Mouse (Mus musculus): ENCODE results near the gene Sh3bp5. TPM values are rescaled to one million over a fixed set of nuclear protein-coding genes. Genes with fewer than 3 reads are reported as not detected.

Sh3bp5 gene
- polyA plus RNA-seq, 1 experiment from 2014 or later: 155 TPM

DNA sequence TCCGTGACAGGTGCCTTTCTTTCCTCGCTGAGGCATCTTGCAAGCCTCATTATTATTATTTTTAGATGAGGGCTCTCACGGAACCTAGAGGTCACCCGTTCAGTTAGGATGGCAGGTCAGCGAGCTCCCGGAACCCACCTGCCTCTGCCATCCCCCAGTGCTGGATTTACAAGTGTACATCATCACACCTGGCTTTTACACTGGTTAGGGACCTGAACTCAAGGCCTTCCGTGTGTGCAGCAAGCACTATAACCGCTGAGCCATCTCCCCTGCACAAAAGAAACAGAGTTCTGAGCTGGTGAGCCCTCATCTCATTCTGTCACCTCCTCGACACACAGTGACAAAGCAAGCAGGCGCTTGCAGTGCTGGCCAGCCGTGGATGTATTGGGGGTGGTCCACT is 114.7 kb downstream of the Sh3bp5 start:
- Histone ChIP-seq H3K27me3 (replicated peaks; ENCODE audit: control insufficient read depth, insufficient read depth, low read length) (no peaks in the 10 kb centered on the region), H3K9me3 (ENCODE audit: control insufficient read depth, low read length) (no peaks in the 10 kb centered on the region), H3K4me3 (ENCODE audit: low read length) (no peak overlapping the region), H3K36me3 (ENCODE audit: control insufficient read depth, insufficient read depth, low read length) (no peaks in the 10 kb centered on the region), H3K27ac (ENCODE audit: low read depth, low read length) (no peak overlapping the region), H3K9ac (ENCODE audit: low read depth, low read length) (no peak overlapping the region), H3K4me1 (ENCODE audit: control insufficient read depth, insufficient read depth, low read depth, low read length) (no peaks in the 10 kb centered on the region), H3K4me2 (ENCODE audit: low read length) (no peak overlapping the region)
- 88% methylated on average over 11 of the region's 11 CpGs for WGBS
- ATAC-seq: no peak

DNA sequence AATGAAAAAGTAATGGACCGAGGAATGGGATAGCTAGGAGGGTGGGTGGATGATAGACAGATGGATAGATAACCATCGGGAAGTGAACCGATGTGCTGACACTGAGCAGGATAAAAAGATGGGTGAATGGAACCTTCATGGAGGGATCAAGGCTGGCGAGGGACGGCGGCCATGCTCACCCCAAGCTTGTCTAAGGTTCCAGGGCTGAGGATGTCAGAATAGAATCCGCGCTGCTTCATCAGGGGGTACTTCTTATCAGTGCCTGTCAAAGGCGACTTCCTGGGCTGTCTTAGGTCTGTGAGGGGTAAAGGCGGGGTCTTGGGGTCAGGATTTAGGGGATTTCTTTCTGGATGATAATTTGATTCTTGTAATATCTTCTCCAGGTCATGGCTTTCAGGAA is 116.3 kb downstream of the Sh3bp5 start:
- H3K4me2 ChIP-seq (ENCODE audit: low read length): no peak overlapping the region
- no peak for ATAC-seq
- H3K27me3 ChIP-seq (replicated peaks; ENCODE audit: control insufficient read depth, insufficient read depth, low read length): no peaks in the 10 kb centered on the region
- no peaks in the 10 kb centered on the region for H3K9me3 ChIP-seq (ENCODE audit: control insufficient read depth, low read length)
- WGBS: 88% methylated on average over 10 of the region's 10 CpGs
- H3K4me1 ChIP-seq (ENCODE audit: control insufficient read depth, insufficient read depth, low read depth, low read length): no peaks in the 10 kb centered on the region
- H3K27ac ChIP-seq (ENCODE audit: low read depth, low read length): no peak overlapping the region
- no peaks in the 10 kb centered on the region for H3K36me3 ChIP-seq (ENCODE audit: control insufficient read depth, insufficient read depth, low read length)
- H3K4me3 ChIP-seq (ENCODE audit: low read length): no peak overlapping the region
- H3K9ac ChIP-seq (ENCODE audit: low read depth, low read length): no peak overlapping the region

DNA sequence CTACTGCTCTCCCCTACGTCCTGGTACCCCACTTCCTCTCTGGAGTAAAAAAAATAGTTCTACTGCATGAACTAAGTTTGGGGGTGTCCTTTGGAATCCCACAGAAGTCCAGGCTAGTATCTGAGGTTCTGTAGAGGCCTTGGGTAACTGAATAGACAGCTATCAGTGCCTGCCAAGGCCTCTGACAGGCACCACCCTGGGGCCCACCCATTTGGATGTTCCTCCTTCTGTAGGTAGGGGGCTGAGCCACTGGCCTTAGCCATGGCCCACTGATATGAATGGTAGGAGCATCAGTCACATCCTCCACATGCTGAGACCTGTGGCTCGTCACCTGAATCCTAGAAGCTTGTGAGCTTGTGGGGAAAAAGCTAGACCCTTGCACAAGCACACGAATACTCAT is 118.1 kb downstream of the Sh3bp5 start:
- Histone ChIP-seq H3K4me3 (ENCODE audit: low read length) (no peak overlapping the region), H3K27me3 (replicated peaks; ENCODE audit: control insufficient read depth, insufficient read depth, low read length) (no peaks in the 10 kb centered on the region), H3K4me2 (ENCODE audit: low read length) (no peak overlapping the region), H3K36me3 (ENCODE audit: control insufficient read depth, insufficient read depth, low read length) (no peaks in the 10 kb centered on the region), H3K9ac (ENCODE audit: low read depth, low read length) (no peak overlapping the region), H3K9me3 (ENCODE audit: control insufficient read depth, low read length) (no peaks in the 10 kb centered on the region), H3K27ac (ENCODE audit: low read depth, low read length) (no peak overlapping the region), H3K4me1 (ENCODE audit: control insufficient read depth, insufficient read depth, low read depth, low read length) (no peaks in the 10 kb centered on the region)
- WGBS: 88% methylated on average over 3 of the region's 3 CpGs
- no peak for ATAC-seq

DNA sequence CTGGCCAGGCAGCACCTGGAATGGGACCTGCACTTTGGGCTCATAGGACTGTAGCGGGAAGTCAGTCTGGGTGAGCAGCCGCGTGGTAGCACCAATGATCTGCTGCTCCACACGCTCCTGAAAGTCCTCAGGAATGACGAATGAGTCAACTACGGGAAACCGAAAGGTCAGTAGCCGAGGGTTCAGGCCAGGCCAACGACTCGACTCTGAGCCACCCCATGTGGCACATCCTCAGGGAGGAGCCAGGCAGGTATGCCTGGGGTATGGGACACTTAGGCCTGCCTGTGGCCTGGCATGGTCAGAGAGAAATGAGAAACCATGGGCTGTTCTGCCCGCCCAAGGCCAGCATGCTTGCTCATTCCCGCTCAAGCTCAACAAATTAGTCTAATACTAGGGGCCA is 119.3 kb downstream of the Sh3bp5 start:
- H3K4me3 ChIP-seq (ENCODE audit: low read length): no peak overlapping the region
- ATAC-seq: no peak
- H3K36me3 ChIP-seq (ENCODE audit: control insufficient read depth, insufficient read depth, low read length): no peaks in the 10 kb centered on the region
- no peak overlapping the region for H3K27ac ChIP-seq (ENCODE audit: low read depth, low read length)
- H3K27me3 ChIP-seq (replicated peaks; ENCODE audit: control insufficient read depth, insufficient read depth, low read length): no peaks in the 10 kb centered on the region
- H3K4me1 ChIP-seq (ENCODE audit: control insufficient read depth, insufficient read depth, low read depth, low read length): no peaks in the 10 kb centered on the region
- no peak overlapping the region for H3K9ac ChIP-seq (ENCODE audit: low read depth, low read length)
- H3K9me3 ChIP-seq (ENCODE audit: control insufficient read depth, low read length): no peaks in the 10 kb centered on the region
- H3K4me2 ChIP-seq (ENCODE audit: low read length): no peak overlapping the region
- 80% methylated on average over 12 of the region's 12 CpGs for WGBS

DNA sequence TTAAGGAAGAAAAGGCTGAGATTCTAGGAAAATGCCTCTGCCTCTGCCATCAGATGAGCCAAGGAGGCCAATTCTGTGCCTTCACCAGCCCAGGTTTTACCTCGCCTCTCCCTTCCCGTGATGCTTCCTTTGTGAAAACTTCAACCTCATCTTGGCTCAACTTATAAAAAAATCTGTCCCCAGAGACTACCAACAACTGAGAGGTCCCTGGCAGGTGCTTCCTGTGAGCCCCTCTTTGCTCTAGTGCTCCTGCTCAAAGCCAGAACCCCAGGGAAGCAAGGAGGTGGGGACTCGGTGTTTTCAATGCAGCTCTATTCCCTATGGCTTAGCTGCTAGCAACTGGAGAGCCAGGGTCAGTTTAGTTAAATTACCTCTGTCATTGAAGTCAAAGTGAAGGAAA is 122.7 kb downstream of the Sh3bp5 start:
- Histone ChIP-seq H3K4me3 (ENCODE audit: low read length) (no peak overlapping the region), H3K4me2 (ENCODE audit: low read length) (no peak overlapping the region), H3K9me3 (ENCODE audit: control insufficient read depth, low read length) (no peaks in the 10 kb centered on the region), H3K27me3 (replicated peaks; ENCODE audit: control insufficient read depth, insufficient read depth, low read length) (no peaks in the 10 kb centered on the region), H3K4me1 (ENCODE audit: control insufficient read depth, insufficient read depth, low read depth, low read length) (no peaks in the 10 kb centered on the region), H3K36me3 (ENCODE audit: control insufficient read depth, insufficient read depth, low read length) (no peaks in the 10 kb centered on the region), H3K9ac (ENCODE audit: low read depth, low read length) (no peak overlapping the region), H3K27ac (ENCODE audit: low read depth, low read length) (no peak overlapping the region)
- 58% methylated on average over 3 of the region's 3 CpGs for WGBS
- ATAC-seq: no peak

Other genes starting within 250 kb of the Sh3bp5 start
- gene Tnnc1, start 227.8 kb downstream of the Sh3bp5 start, polyA plus RNA-seq (2015; fragmentation: Nextera tagmentation; extraction: Ambion mirVana): 2.3 and 15.0 TPM in 2 replicates
- gene Nisch, start 219.1 kb downstream of the Sh3bp5 start, polyA plus RNA-seq (2015; fragmentation: Nextera tagmentation; extraction: Ambion mirVana): 304 and 382 TPM in 2 replicates
- gene Sema3g, start 218.2 kb downstream of the Sh3bp5 start, polyA plus RNA-seq (2015; fragmentation: Nextera tagmentation; extraction: Ambion mirVana): 0.61 and 0.66 TPM in 2 replicates
- gene Phf7, start 184.8 kb downstream of the Sh3bp5 start, polyA plus RNA-seq (2015; fragmentation: Nextera tagmentation; extraction: Ambion mirVana): 7.8 and 9.8 TPM in 2 replicates
- 102 and 120 TPM in 2 replicates for gene Bap1, start 184.6 kb downstream of the Sh3bp5 start, polyA plus RNA-seq (2015; fragmentation: Nextera tagmentation; extraction: Ambion mirVana)
- gene Dnah1, start 112.2 kb downstream of the Sh3bp5 start, polyA plus RNA-seq (2015; fragmentation: Nextera tagmentation; extraction: Ambion mirVana): 3.7 and 4.2 TPM in 2 replicates
- gene Capn7, start 99.4 kb downstream of the Sh3bp5 start, polyA plus RNA-seq (2015; fragmentation: Nextera tagmentation; extraction: Ambion mirVana): 76.5 and 86.9 TPM in 2 replicates
- gene Eaf1, start 58.3 kb upstream of the Sh3bp5 start, polyA plus RNA-seq (2015; fragmentation: Nextera tagmentation; extraction: Ambion mirVana): 7.4 and 7.9 TPM in 2 replicates
- gene Mettl6, start 59.0 kb upstream of the Sh3bp5 start, polyA plus RNA-seq (2015; fragmentation: Nextera tagmentation; extraction: Ambion mirVana): 36.9 and 38.5 TPM in 2 replicates
- 0.50 and 0.77 TPM in 2 replicates for gene Colq, start 155.3 kb upstream of the Sh3bp5 start, polyA plus RNA-seq (2015; fragmentation: Nextera tagmentation; extraction: Ambion mirVana)
- 1.7 and 2.1 TPM in 2 replicates for gene Gm49387, start 204.8 kb upstream of the Sh3bp5 start, polyA plus RNA-seq (2015; fragmentation: Nextera tagmentation; extraction: Ambion mirVana)
- gene Btd, start 204.9 kb upstream of the Sh3bp5 start, polyA plus RNA-seq (2015; fragmentation: Nextera tagmentation; extraction: Ambion mirVana): 20.7 and 22.4 TPM in 2 replicates
- 10.2 and 11.5 TPM in 2 replicates for gene Hacl1, start 205.2 kb upstream of the Sh3bp5 start, polyA plus RNA-seq (2015; fragmentation: Nextera tagmentation; extraction: Ambion mirVana)